Mouse (Mus musculus): ENCODE measurements around the gene Itgal.
"Not testable (repeated sequence)": the region's sequence is repeated elsewhere in the genome, so short reads cannot be mapped to it uniquely, and the experiment has no call there.

Gene Itgal

GRCm38 (mm10) chr7:127297586-127298193 lies 1.6 kb downstream of the Itgal start:
- peaks cover 7% of the 10 kb centered on the region for H3K36me3 ChIP-seq (ENCODE audit: control insufficient read depth, insufficient read depth, low read length, poor library complexity, severe bottlenecking)
- no peaks in the 10 kb centered on the region for H3K27me3 ChIP-seq (ENCODE audit: control insufficient read depth, insufficient read depth, low read length, poor library complexity, severe bottlenecking)
- no peak for DNase-seq (ENCODE audit: low read depth, low spot score)

GRCm38 (mm10) chr7:127308431-127308830 lies 12.4 kb downstream of the Itgal start:
- DNase-seq (ENCODE audit: low read depth, low spot score) = no peak
- no peaks in the 10 kb centered on the region for H3K27me3 ChIP-seq (ENCODE audit: control insufficient read depth, insufficient read depth, low read length, poor library complexity, severe bottlenecking)
- peaks cover 25% of the 10 kb centered on the region for H3K36me3 ChIP-seq (ENCODE audit: control insufficient read depth, insufficient read depth, low read length, poor library complexity, severe bottlenecking)

- Histone ChIP-seq H3K27me3 (ENCODE audit: control insufficient read depth, insufficient read depth, low read length, poor library complexity, severe bottlenecking) (no peaks in the 10 kb centered on the region), H3K36me3 (ENCODE audit: control insufficient read depth, insufficient read depth, low read length, poor library complexity, severe bottlenecking) (peaks cover 25% of the 10 kb centered on the region)
- DNase-seq (ENCODE audit: low read depth, low spot score) = peak; percentile 75
Observed at GRCm38 (mm10) chr7:127308887-127309286, 12.8 kb downstream of the Itgal start.

GRCm38 (mm10) chr7:127309951-127310350 lies 13.9 kb downstream of the Itgal start:
- DNase-seq (ENCODE audit: low read depth, low spot score) = no peak
- Histone ChIP-seq H3K36me3 (ENCODE audit: control insufficient read depth, insufficient read depth, low read length, poor library complexity, severe bottlenecking) (peaks cover 26% of the 10 kb centered on the region), H3K27me3 (ENCODE audit: control insufficient read depth, insufficient read depth, low read length, poor library complexity, severe bottlenecking) (no peaks in the 10 kb centered on the region)

- no peak for DNase-seq (ENCODE audit: low read depth, low spot score)
- Histone ChIP-seq H3K36me3 (ENCODE audit: control insufficient read depth, insufficient read depth, low read length, poor library complexity, severe bottlenecking) (peaks cover 22% of the 10 kb centered on the region), H3K27me3 (ENCODE audit: control insufficient read depth, insufficient read depth, low read length, poor library complexity, severe bottlenecking) (no peaks in the 10 kb centered on the region)
Observed at GRCm38 (mm10) chr7:127313912-127314311, 17.9 kb downstream of the Itgal start.

- no peak for DNase-seq (ENCODE audit: low read depth, low spot score)
- no peaks in the 10 kb centered on the region for H3K27me3 ChIP-seq (ENCODE audit: control insufficient read depth, insufficient read depth, low read length, poor library complexity, severe bottlenecking)
- peaks cover 9% of the 10 kb centered on the region for H3K36me3 ChIP-seq (ENCODE audit: control insufficient read depth, insufficient read depth, low read length, poor library complexity, severe bottlenecking)
Observed at GRCm38 (mm10) chr7:127321106-127321505, 25.0 kb downstream of the Itgal start.

- Histone ChIP-seq H3K36me3 (ENCODE audit: control insufficient read depth, insufficient read depth, low read length, poor library complexity, severe bottlenecking) (peaks cover 7% of the 10 kb centered on the region), H3K27me3 (ENCODE audit: control insufficient read depth, insufficient read depth, low read length, poor library complexity, severe bottlenecking) (no peaks in the 10 kb centered on the region)
- DNase-seq (ENCODE audit: low read depth, low spot score) = no peak
Observed at GRCm38 (mm10) chr7:127322085-127322484, 26.0 kb downstream of the Itgal start.

- no peak for DNase-seq (ENCODE audit: low read depth, low spot score)
- H3K27me3 ChIP-seq (ENCODE audit: control insufficient read depth, insufficient read depth, low read length, poor library complexity, severe bottlenecking) = no peaks in the 10 kb centered on the region
- peaks cover 12% of the 10 kb centered on the region for H3K36me3 ChIP-seq (ENCODE audit: control insufficient read depth, insufficient read depth, low read length, poor library complexity, severe bottlenecking)
Observed at GRCm38 (mm10) chr7:127324944-127325343, 28.9 kb downstream of the Itgal start.

GRCm38 (mm10) chr7:127325550-127325949 lies 29.5 kb downstream of the Itgal start:
- no peaks in the 10 kb centered on the region for H3K27me3 ChIP-seq (ENCODE audit: control insufficient read depth, insufficient read depth, low read length, poor library complexity, severe bottlenecking)

GRCm38 (mm10) chr7:127326685-127327084 lies 30.6 kb downstream of the Itgal start:
- no peak for DNase-seq (ENCODE audit: low read depth, low spot score)
- Histone ChIP-seq H3K36me3 (ENCODE audit: control insufficient read depth, insufficient read depth, low read length, poor library complexity, severe bottlenecking) (peaks cover 20% of the 10 kb centered on the region), H3K27me3 (ENCODE audit: control insufficient read depth, insufficient read depth, low read length, poor library complexity, severe bottlenecking) (no peaks in the 10 kb centered on the region)

More at GRCm38 (mm10) chr7:127325550-127325949, 29.5 kb downstream of the Itgal start:
- no peak for DNase-seq (ENCODE audit: low read depth, low spot score)
- H3K36me3 ChIP-seq (ENCODE audit: control insufficient read depth, insufficient read depth, low read length, poor library complexity, severe bottlenecking) = peaks cover 16% of the 10 kb centered on the region

- DNase-seq (ENCODE audit: low read depth, low spot score) = no peak
- no peaks in the 10 kb centered on the region for H3K27me3 ChIP-seq (ENCODE audit: control insufficient read depth, insufficient read depth, low read length, poor library complexity, severe bottlenecking)
- peaks cover 21% of the 10 kb centered on the region for H3K36me3 ChIP-seq (ENCODE audit: control insufficient read depth, insufficient read depth, low read length, poor library complexity, severe bottlenecking)
Observed at GRCm38 (mm10) chr7:127333240-127333639, 37.2 kb downstream of the Itgal start.

GRCm38 (mm10) chr7:127335604-127336003 lies 39.5 kb downstream of the Itgal start:
- Histone ChIP-seq H3K36me3 (ENCODE audit: control insufficient read depth, insufficient read depth, low read length, poor library complexity, severe bottlenecking) (peaks cover 10% of the 10 kb centered on the region), H3K27me3 (ENCODE audit: control insufficient read depth, insufficient read depth, low read length, poor library complexity, severe bottlenecking) (no peaks in the 10 kb centered on the region)
- DNase-seq (ENCODE audit: low read depth, low spot score) = no peak

- Histone ChIP-seq H3K36me3 (ENCODE audit: control insufficient read depth, insufficient read depth, low read length, poor library complexity, severe bottlenecking) (peaks cover 5% of the 10 kb centered on the region), H3K27me3 (ENCODE audit: control insufficient read depth, insufficient read depth, low read length, poor library complexity, severe bottlenecking) (no peaks in the 10 kb centered on the region)
- DNase-seq (ENCODE audit: low read depth, low spot score) = no peak
Observed at GRCm38 (mm10) chr7:127337636-127338035, 41.6 kb downstream of the Itgal start.

GRCm38 (mm10) chr7:127341356-127341755 lies 45.3 kb downstream of the Itgal start:
- H3K36me3 ChIP-seq (ENCODE audit: control insufficient read depth, insufficient read depth, low read length, poor library complexity, severe bottlenecking) = no peaks in the 10 kb centered on the region
- no peaks in the 10 kb centered on the region for H3K27me3 ChIP-seq (ENCODE audit: control insufficient read depth, insufficient read depth, low read length, poor library complexity, severe bottlenecking)
- no peak for DNase-seq (ENCODE audit: low read depth, low spot score)

- H3K27me3 ChIP-seq (ENCODE audit: control insufficient read depth, insufficient read depth, low read length, poor library complexity, severe bottlenecking) = not testable (repeated sequence)
Observed at GRCm38 (mm10) chr7:127341861-127342260, 45.8 kb downstream of the Itgal start.

GRCm38 (mm10) chr7:127342332-127342731 lies 46.3 kb downstream of the Itgal start:
- DNase-seq (ENCODE audit: low read depth, low spot score) = peak; percentile 68
- Histone ChIP-seq H3K27me3 (ENCODE audit: control insufficient read depth, insufficient read depth, low read length, poor library complexity, severe bottlenecking) (no peaks in the 10 kb centered on the region), H3K36me3 (ENCODE audit: control insufficient read depth, insufficient read depth, low read length, poor library complexity, severe bottlenecking) (no peaks in the 10 kb centered on the region)

More at GRCm38 (mm10) chr7:127341861-127342260, 45.8 kb downstream of the Itgal start:
- DNase-seq (ENCODE audit: low read depth, low spot score); H3K36me3 ChIP-seq (ENCODE audit: control insufficient read depth, insufficient read depth, low read length, poor library complexity, severe bottlenecking): not testable (repeated sequence)
